Mouse (Mus musculus) kidney, postnatal 4 days (tissue): Measurements from ENCODE around the gene Olfr1339.

Experiments used
- DNase-seq, 2 experiments: peaks; one replicate each; pipeline ENCODE4 v3.0.0; 2021; ENCODE audit warnings: mixed read lengths in 2 of 2

Olfr1339 gene

DNA sequence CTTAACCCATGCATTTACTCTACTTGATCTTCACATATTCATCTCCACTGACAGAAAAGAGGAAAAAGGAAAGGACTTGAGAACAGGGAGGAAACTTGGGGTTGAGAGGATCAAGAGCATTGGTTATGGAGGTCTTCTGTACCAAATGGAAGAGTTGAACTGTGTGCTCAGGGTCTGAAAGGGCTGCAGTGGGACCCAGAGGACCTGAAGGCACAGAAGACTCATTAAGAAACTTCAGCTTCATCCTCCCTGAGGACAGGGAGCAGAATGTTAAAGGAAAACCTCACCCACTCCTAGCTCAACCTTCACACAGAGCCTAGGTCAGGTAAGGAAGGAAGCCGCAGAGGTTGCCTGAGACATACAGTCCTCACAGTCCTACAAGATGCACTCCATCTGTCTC is at the start of gene Olfr1339:
Olfr1339 (plus strand) TSS at position 301 of the 400 bp plus-strand sequence.
- no peak for DNase-seq

DNA sequence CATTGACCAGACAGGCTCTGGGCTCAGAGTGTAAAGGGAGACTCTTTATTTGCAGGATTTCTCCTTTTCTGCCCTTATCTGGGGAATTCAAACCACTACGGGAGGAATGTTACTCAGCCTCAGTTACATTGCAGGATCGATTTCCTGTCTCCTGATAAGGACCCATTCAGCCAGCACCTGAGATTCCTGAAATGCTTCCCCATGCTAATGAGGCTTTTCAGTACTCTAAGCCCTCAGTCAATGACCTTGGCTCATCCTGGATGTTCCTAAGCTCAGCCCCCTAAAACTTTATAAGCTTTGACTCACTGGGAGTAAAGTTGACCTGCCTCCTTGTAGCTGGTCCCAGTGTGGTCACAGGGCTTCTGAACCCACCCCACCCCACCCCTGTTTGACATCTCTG is 44.9 kb upstream of the Olfr1339 start:
- DNase-seq = no peak

DNA sequence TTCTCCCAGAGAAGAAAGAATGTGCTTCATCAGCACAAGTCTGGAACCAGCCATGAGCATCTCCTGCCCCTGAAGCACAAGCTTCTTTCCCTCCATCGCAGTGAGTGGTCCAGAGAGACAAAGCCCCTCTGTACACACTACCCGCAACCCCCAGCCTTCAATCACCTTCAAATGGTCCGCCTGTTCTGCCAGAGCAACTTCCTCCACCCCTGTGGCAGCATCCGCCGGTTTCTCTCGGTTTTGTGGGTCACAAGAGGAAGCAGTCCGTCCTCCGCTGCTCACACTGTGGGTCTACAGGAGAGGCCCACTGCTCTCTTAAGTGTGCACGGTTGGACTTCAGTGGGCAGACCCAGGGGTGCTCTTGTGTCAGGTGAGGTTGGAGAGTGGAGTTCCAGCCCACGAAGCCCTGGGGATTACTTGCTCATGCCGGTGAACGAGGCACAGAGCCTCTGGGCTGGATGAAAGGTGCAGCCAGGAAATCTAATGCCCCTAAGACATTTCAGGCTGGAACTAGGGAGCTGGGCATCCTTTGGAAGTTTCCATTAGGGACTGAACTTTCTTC is 39.5 kb upstream of the Olfr1339 start, which contains the start of gene Olfr1342:
Olfr1342 (minus strand) TSS at position 345 of the 562 bp plus-strand sequence.
- DNase-seq = peak; percentile 2 to 9

DNA sequence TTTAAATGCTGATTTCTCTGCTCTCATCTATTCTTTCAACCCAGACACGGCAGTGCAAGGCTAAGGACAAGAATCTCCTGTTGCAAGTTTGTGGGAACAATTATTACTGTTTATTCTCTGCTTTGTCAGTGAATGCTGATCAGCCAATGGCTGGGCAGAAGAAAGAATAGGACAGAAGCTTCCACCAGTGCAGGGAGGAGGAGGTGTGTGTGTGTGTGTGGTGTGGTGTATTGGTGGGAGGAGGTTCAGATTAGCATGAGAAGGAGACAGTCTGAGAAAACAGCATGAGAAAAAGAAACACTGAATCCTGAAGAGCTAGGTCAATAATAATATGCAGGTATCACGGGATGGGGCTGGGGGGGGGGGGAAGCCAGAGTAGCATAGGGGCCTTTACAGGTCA is 38.2 kb upstream of the Olfr1339 start:
- DNase-seq = no peak

DNA sequence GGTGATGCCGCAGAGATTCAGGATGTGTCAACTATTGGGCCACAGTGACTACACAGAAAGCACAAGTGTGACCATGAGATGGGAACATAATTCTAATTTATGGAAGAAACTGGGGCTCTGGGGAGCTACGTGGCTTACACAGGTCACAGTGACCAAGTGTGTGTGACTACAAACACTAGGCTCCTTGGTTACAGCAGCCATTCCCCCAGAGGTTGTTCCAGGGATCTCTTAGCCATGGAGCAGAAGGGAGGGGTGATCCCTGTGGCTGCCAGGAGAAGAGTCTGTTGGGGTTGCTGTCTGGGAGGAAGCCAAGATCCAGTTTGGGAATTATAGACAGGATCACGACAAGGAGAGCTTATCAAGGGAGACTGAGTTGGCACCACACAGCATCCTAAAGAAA is 28.8 kb upstream of the Olfr1339 start, which contains the start of gene Olfr1341:
Olfr1341 (plus strand) TSS at position 301 of the 400 bp plus-strand sequence.
- no peak for DNase-seq

DNA sequence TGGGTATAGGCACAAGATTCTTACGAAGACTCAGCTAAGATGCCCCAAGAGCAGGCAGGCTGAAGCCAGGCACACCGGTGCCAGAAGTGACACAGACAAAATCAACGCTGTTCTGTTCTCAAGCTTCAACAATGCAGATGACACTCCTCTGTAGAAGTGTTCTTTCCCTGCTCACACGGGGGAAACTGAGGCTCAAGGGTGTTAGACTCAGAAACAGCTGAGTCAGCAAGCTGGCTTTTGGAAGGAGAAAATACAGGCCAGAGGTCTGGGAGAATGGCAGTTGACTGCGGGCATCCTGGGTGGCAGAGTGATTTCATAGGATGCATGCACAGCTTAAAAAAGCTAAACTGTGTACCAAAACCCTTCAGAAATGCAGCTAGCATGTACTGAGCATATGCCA is 23.9 kb upstream of the Olfr1339 start:
- DNase-seq = no peak

DNA sequence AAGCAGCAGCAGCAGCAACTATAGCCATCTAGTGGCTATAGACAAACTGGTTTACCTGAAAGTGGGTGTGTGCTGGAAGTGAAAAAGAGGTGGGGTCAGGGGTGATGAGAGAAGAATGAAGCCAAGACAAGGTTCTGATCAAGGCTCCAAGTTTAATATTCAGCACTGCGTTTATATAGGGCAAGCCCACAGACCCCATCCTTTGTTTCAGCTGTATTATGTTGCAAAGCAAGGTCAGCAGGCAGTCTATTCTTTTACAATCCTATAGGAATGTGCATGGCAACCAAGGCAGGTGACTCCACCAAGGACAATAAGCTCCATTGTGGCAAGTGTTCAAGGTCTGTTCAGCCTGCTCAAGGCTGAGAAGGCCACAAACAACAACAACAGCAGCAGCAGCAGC is 20.3 kb upstream of the Olfr1339 start:
- DNase-seq = no peak

DNA sequence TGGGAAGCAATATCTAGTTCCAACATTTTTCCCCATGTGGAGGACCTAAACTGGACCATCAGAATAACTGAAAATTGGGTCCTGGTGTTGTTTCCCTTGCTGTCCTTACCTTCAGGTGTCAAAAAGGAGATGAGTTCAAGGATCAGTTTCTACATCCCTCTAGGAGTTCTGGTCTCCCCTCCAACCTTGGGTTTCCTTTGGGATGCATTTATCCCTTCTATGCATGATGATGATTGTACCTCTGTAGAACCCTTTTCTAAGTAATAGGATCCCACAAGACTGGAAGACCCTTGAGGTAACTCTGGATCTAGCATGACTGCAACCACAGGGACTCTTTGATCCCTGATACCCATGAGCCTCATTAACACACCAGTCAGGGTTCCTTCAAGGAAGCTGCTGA is 12.1 kb upstream of the Olfr1339 start, which contains the start of gene Olfr1340:
Olfr1340 (plus strand) TSS at position 301 of the 400 bp plus-strand sequence.
- DNase-seq = no peak

DNA sequence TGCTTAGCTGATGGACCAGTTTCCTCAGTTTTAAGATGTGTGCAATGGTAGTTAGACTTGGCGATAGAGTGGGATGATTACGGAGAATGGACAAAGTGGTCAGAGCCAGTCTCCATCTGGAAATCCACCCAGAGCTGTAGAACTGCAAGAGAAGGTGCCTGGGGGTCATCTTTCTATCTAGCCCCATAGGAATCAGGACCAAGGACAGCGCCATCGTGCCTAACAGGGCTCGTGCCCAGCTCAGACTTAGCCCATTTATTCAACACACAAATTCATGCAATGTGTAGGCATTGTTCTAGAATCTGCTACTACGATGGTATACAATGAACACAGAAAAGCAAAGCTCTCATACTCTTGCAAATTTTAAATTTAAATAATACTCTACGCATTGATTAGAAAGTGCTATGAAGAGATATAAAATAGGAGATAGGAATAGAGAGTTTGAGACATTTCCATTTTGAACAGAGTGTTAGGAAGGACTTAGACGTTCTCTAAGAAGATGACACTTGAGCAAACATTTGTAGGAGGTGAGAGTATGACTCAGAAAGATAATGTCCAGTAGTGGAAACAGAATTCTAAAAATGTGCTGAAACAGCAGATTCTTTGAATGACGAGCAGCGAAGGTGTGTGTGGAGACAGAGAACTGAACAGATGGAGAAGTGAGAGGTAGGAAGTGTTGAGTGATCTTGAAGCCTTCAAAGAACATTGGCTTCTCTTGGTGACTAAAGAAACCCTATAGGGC is 10.1 kb upstream of the Olfr1339 start:
- peak; percentile 70 to 73 for DNase-seq

DNA sequence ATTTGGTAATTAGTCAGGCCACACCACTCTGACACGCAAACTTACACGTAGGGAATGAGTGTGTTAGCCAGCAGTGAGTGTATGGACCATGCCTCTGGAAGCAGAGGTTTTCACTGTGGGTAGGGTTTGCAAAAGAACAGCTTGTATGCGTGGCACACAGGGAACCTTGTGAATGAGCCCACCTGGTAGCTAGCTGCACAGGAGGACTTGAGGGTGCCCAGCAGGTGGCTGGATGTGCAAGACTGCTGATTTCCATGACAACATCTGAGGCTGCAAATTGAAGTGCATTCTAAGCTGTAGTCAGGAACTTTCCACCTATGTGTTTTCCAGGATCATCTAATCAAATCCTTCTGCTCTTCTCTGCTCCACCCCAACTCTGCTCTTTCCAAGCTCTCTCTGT is 7.6 kb downstream of the Olfr1339 start:
- no peak for DNase-seq

DNA sequence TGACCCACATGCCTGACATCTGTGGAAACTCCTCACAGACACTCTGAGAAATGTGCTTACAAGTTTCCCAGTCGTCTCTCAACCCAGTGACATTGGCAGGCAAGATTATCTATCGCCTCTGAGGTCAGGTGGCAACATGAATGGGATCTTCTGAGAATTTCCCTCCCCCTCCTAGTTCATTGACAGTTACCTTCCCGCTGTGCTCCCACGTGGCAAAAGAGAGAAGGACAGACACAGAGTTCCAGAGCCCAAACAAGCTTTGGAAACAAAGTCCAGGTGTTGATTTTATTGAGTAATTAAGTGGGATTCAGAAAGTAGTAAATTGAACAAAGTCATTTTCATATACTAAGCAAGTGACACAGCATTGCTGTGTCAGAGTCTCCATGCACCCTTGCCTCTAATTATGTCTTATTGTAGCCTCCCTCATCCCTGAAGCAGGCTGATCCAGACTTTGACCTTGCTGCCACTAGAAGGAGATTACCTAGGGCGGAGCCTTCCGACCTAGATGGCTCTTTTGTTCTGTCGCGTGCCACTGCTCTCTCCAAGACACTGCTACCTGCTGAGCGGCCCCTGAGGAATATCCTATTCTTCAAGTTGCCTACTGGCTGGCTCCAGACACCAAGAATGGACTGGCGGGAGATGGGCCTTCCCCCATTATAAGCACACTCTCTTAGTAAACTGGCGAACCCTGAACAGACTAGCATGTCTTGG is 9.2 kb downstream of the Olfr1339 start:
- DNase-seq = no peak

DNA sequence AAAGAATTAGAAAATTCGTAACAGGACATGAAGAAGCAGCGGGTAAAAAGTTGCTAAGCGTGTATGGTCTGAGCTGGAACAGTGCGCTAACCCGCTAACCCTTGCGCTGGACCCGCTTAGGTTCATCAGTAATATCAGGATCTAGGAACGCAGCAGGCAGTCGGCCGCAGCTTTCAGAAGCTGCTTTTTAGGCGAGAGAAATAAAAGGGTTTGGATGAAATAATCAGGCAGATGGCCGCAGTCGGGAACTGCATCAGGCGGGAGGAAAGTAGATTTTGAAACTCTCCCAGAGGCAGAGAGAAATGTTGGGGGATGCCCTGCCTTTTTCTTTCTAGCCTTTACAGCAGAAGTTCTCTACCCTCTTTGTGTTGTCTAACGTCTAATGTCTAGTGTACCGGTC is 9.9 kb downstream of the Olfr1339 start:
- no peak for DNase-seq

DNA sequence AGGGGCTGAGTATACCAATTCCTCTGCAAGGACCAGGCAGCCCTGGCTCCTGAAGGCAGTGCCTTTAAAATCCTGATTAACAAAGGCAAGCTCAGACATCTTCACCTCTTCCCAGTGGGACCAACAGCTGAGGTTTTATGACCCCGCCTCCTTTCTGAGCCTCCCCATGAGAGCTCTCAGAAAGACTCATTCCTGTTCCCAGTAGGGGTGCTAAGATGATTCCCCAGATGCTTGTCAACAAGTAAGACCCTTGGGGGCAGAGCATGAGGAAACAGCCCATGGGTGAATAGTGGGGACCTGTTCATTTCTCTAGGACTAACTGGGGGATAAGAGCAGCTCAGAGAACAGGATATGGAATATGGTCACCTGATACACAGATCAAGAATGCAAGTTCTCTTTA is 26.7 kb downstream of the Olfr1339 start, which contains the start of gene Olfr1338:
Olfr1338 (minus strand) TSS at position 101 of the 400 bp plus-strand sequence.
- DNase-seq = no peak

DNA sequence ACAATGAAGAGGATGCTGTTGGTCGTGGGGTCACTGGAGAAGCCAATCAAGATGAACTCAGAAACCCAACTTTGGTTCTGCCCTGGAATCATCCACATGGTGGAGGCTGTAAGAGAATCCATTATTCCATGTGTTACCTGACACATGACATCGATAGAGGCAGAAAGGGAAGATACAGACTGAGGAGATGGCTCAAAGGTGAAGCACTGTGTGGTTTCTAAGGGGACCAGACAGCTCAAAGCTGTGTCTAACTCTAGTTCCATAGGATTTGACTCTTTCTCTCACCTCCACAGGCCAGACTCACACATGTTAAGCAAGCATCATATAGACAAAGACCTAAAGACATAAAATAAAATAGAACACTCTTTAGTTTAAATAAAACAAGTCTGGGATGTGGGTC is 50.5 kb downstream of the Olfr1339 start, which contains the start of gene Olfr1337:
Olfr1337 (minus strand) TSS at position 101 of the 400 bp plus-strand sequence.
- DNase-seq = no peak
